Mouse (Mus musculus): ENCODE measurements around the gene Flt3l. TPM values are rescaled to one million over a fixed set of nuclear protein-coding genes. Genes with fewer than 3 reads are reported as not detected.
"Not testable (repeated sequence)": the region's sequence is repeated elsewhere in the genome, so short reads cannot be mapped to it uniquely, and the experiment has no call there.

The Flt3l gene
- polyA plus RNA-seq, 1 experiment from 2014 or later: 3.0 TPM

- Histone ChIP-seq H3K4me1 (ENCODE audit: control insufficient read depth, low read depth, low read length) (peaks cover 8% of the 10 kb centered on the region), H3K4me2 (ENCODE audit: low read depth, low read length) (peak overlapping the region; percentile 34), H3K9ac (ENCODE audit: low read depth, low read length) (peak overlapping the region; percentile 34; the same call in 1 of the 2 replicates), H3K36me3 (ENCODE audit: control insufficient read depth, insufficient read depth) (no peaks in the 10 kb centered on the region), H3K27me3 (ENCODE audit: control insufficient read depth, insufficient read depth, low read depth, low read length) (no peaks in the 10 kb centered on the region), H3K4me3 (ENCODE audit: low read depth, low read length) (peak overlapping the region; percentile 36), H3K27ac (ENCODE audit: low read length) (peak overlapping the region; percentile 65), H3K9me3 (replicated peaks; ENCODE audit: control insufficient read depth, low read length) (no peaks in the 10 kb centered on the region)
- 0 out of 2 replicates have a peak, but pooled peaks have one; percentile 20 for ATAC-seq (ENCODE audit: low read depth)
- 61% methylated on average over 9 of the region's 9 CpGs for WGBS (ENCODE audit: insufficient replicate concordance)
These were observed 33.2 kb downstream of the Flt3l start for GRCm38 (mm10) chr7:45102940-45103585.

GRCm38 (mm10) chr7:45102441-45102840 lies 33.8 kb downstream of the Flt3l start:
- Histone ChIP-seq H3K36me3 (ENCODE audit: control insufficient read depth, insufficient read depth) (no peaks in the 10 kb centered on the region), H3K4me3 (ENCODE audit: low read depth, low read length) (peak overlapping the region; percentile 36), H3K9me3 (replicated peaks; ENCODE audit: control insufficient read depth, low read length) (no peaks in the 10 kb centered on the region), H3K4me2 (ENCODE audit: low read depth, low read length) (peak overlapping the region; percentile 34), H3K9ac (ENCODE audit: low read depth, low read length) (no peak overlapping the region; the same call in 1 of the 2 replicates), H3K27ac (ENCODE audit: low read length) (no peak overlapping the region), H3K27me3 (ENCODE audit: control insufficient read depth, insufficient read depth, low read depth, low read length) (no peaks in the 10 kb centered on the region), H3K4me1 (ENCODE audit: control insufficient read depth, low read depth, low read length) (peaks cover 8% of the 10 kb centered on the region)
- WGBS (ENCODE audit: insufficient replicate concordance): 49% methylated on average over 11 of the region's 11 CpGs
- ATAC-seq (ENCODE audit: low read depth): no peak

GRCm38 (mm10) chr7:45100046-45100445 lies 36.2 kb downstream of the Flt3l start:
- H3K9me3 ChIP-seq (replicated peaks; ENCODE audit: control insufficient read depth, low read length): no peaks in the 10 kb centered on the region
- no peaks in the 10 kb centered on the region for H3K27me3 ChIP-seq (ENCODE audit: control insufficient read depth, insufficient read depth, low read depth, low read length)
- no peaks in the 10 kb centered on the region for H3K36me3 ChIP-seq (ENCODE audit: control insufficient read depth, insufficient read depth)
- no peak for ATAC-seq (ENCODE audit: low read depth)
- peaks cover 8% of the 10 kb centered on the region for H3K4me1 ChIP-seq (ENCODE audit: control insufficient read depth, low read depth, low read length)
- no peak overlapping the region for H3K27ac ChIP-seq (ENCODE audit: low read length)
- 85% methylated on average over 6 of the region's 6 CpGs for WGBS (ENCODE audit: insufficient replicate concordance)
- no peak overlapping the region for H3K9ac ChIP-seq (ENCODE audit: low read depth, low read length)
- H3K4me3 ChIP-seq (ENCODE audit: low read depth, low read length): no peak overlapping the region
- H3K4me2 ChIP-seq (ENCODE audit: low read depth, low read length): no peak overlapping the region

- H3K4me1 ChIP-seq (ENCODE audit: control insufficient read depth, low read depth, low read length): peaks cover 4% of the 10 kb centered on the region
These were observed 37.5 kb downstream of the Flt3l start for GRCm38 (mm10) chr7:45098541-45099240.

GRCm38 (mm10) chr7:45097479-45097878 lies 38.8 kb downstream of the Flt3l start:
- 14% methylated on average over 6 of the region's 6 CpGs for WGBS (ENCODE audit: insufficient replicate concordance)
- no peak overlapping the region for H3K4me2 ChIP-seq (ENCODE audit: low read depth, low read length)
- peak; percentile 67 for ATAC-seq (ENCODE audit: low read depth)
- no peaks in the 10 kb centered on the region for H3K9me3 ChIP-seq (replicated peaks; ENCODE audit: control insufficient read depth, low read length)
- no peak overlapping the region for H3K9ac ChIP-seq (ENCODE audit: low read depth, low read length)
- no peaks in the 10 kb centered on the region for H3K27me3 ChIP-seq (ENCODE audit: control insufficient read depth, insufficient read depth, low read depth, low read length)
- H3K27ac ChIP-seq (ENCODE audit: low read length): peak overlapping the region; percentile 63
- no peak overlapping the region for H3K4me3 ChIP-seq (ENCODE audit: low read depth, low read length)
- no peaks in the 10 kb centered on the region for H3K36me3 ChIP-seq (ENCODE audit: control insufficient read depth, insufficient read depth)
- H3K4me1 ChIP-seq (ENCODE audit: control insufficient read depth, low read depth, low read length): peaks cover 11% of the 10 kb centered on the region

More at GRCm38 (mm10) chr7:45098541-45099240, 37.5 kb downstream of the Flt3l start:
- no peaks in the 10 kb centered on the region for H3K9me3 ChIP-seq (replicated peaks; ENCODE audit: control insufficient read depth, low read length)
- no peak overlapping the region for H3K4me2 ChIP-seq (ENCODE audit: low read depth, low read length)
- H3K4me3 ChIP-seq (ENCODE audit: low read depth, low read length): no peak overlapping the region
- H3K9ac ChIP-seq (ENCODE audit: low read depth, low read length): no peak overlapping the region
- no peak for ATAC-seq (ENCODE audit: low read depth)
- H3K27me3 ChIP-seq (ENCODE audit: control insufficient read depth, insufficient read depth, low read depth, low read length): no peaks in the 10 kb centered on the region
- 72% methylated on average over 8 of the region's 8 CpGs for WGBS (ENCODE audit: insufficient replicate concordance)
- H3K36me3 ChIP-seq (ENCODE audit: control insufficient read depth, insufficient read depth): no peaks in the 10 kb centered on the region
- H3K27ac ChIP-seq (ENCODE audit: low read length): no peak overlapping the region

GRCm38 (mm10) chr7:45095965-45096364 lies 40.3 kb downstream of the Flt3l start:
- not testable (repeated sequence) for ATAC-seq (ENCODE audit: low read depth); H3K4me2 ChIP-seq (ENCODE audit: low read depth, low read length); H3K9ac ChIP-seq (ENCODE audit: low read depth, low read length); H3K27me3 ChIP-seq (ENCODE audit: control insufficient read depth, insufficient read depth, low read depth, low read length); H3K36me3 ChIP-seq (ENCODE audit: control insufficient read depth, insufficient read depth); H3K9me3 ChIP-seq (replicated peaks; ENCODE audit: control insufficient read depth, low read length); H3K27ac ChIP-seq (ENCODE audit: low read length); H3K4me3 ChIP-seq (ENCODE audit: low read depth, low read length)
- WGBS (ENCODE audit: insufficient replicate concordance): 76% methylated on average over 14 of the region's 14 CpGs
- H3K4me1 ChIP-seq (ENCODE audit: control insufficient read depth, low read depth, low read length): peaks cover 21% of the 10 kb centered on the region

GRCm38 (mm10) chr7:45095367-45095766 lies 40.9 kb downstream of the Flt3l start:
- ATAC-seq (ENCODE audit: low read depth): no peak
- H3K4me1 ChIP-seq (ENCODE audit: control insufficient read depth, low read depth, low read length): peaks cover 27% of the 10 kb centered on the region
- no peaks in the 10 kb centered on the region for H3K27me3 ChIP-seq (ENCODE audit: control insufficient read depth, insufficient read depth, low read depth, low read length)
- H3K9ac ChIP-seq (ENCODE audit: low read depth, low read length): no peak overlapping the region
- H3K9me3 ChIP-seq (replicated peaks; ENCODE audit: control insufficient read depth, low read length): no peaks in the 10 kb centered on the region
- no peaks in the 10 kb centered on the region for H3K36me3 ChIP-seq (ENCODE audit: control insufficient read depth, insufficient read depth)
- no peak overlapping the region for H3K4me3 ChIP-seq (ENCODE audit: low read depth, low read length)
- H3K27ac ChIP-seq (ENCODE audit: low read length): no peak overlapping the region
- no peak overlapping the region for H3K4me2 ChIP-seq (ENCODE audit: low read depth, low read length)
- WGBS (ENCODE audit: insufficient replicate concordance): 54% methylated on average over 6 of the region's 6 CpGs

- Histone ChIP-seq H3K9ac (ENCODE audit: low read depth, low read length) (no peak overlapping the region), H3K4me2 (ENCODE audit: low read depth, low read length) (no peak overlapping the region), H3K4me1 (ENCODE audit: control insufficient read depth, low read depth, low read length) (peaks cover 29% of the 10 kb centered on the region), H3K36me3 (ENCODE audit: control insufficient read depth, insufficient read depth) (no peaks in the 10 kb centered on the region), H3K4me3 (ENCODE audit: low read depth, low read length) (no peak overlapping the region), H3K27me3 (ENCODE audit: control insufficient read depth, insufficient read depth, low read depth, low read length) (no peaks in the 10 kb centered on the region), H3K9me3 (replicated peaks; ENCODE audit: control insufficient read depth, low read length) (no peaks in the 10 kb centered on the region), H3K27ac (ENCODE audit: low read length) (no peak overlapping the region)
- ATAC-seq (ENCODE audit: low read depth): no peak
- WGBS (ENCODE audit: insufficient replicate concordance): 51% methylated on average over 7 of the region's 7 CpGs
These were observed 42.1 kb downstream of the Flt3l start for GRCm38 (mm10) chr7:45094121-45094520.

GRCm38 (mm10) chr7:45093516-45093905 lies 42.7 kb downstream of the Flt3l start:
- 24% methylated on average over 18 of the region's 18 CpGs for WGBS (ENCODE audit: insufficient replicate concordance)
- Histone ChIP-seq H3K4me2 (ENCODE audit: low read depth, low read length) (no peak overlapping the region), H3K4me3 (ENCODE audit: low read depth, low read length) (no peak overlapping the region), H3K27me3 (ENCODE audit: control insufficient read depth, insufficient read depth, low read depth, low read length) (no peaks in the 10 kb centered on the region), H3K27ac (ENCODE audit: low read length) (no peak overlapping the region), H3K9me3 (replicated peaks; ENCODE audit: control insufficient read depth, low read length) (no peaks in the 10 kb centered on the region), H3K9ac (ENCODE audit: low read depth, low read length) (no peak overlapping the region), H3K36me3 (ENCODE audit: control insufficient read depth, insufficient read depth) (no peaks in the 10 kb centered on the region), H3K4me1 (ENCODE audit: control insufficient read depth, low read depth, low read length) (peaks cover 29% of the 10 kb centered on the region)
- ATAC-seq (ENCODE audit: low read depth): no peak

Data from liver, embryonic 16.5 days (tissue).